Mouse (Mus musculus) midbrain, embryonic 16.5 days (tissue): ENCODE data around the gene Rrp15. TPM values are rescaled to one million over a fixed set of nuclear protein-coding genes. Genes with fewer than 3 reads are reported as not detected.

Experiments used
- ATAC-seq: fragments of 200-750 bp; cut with Nextera tagmentation; 2 replicates; pipeline ENCODE4 v1.8.0; 2017; ENCODE audit warnings: moderate TSS enrichment
- H3K27ac ChIP-seq: fragments of 300-500 bp; sonication (generic); 2 replicates; pipeline ENCODE4 v1.5.1; 2014; ENCODE audit warnings: mild to moderate bottlenecking, low read length, mixed read lengths
- H3K27me3 ChIP-seq: fragments of 300-500 bp; sonication (generic); 2 replicates; pipeline ENCODE4 v1.6.1; 2014; ENCODE audit warnings: low read depth, low read length, mixed read lengths; ENCODE audit not compliant: control insufficient read depth, insufficient read depth
- H3K36me3 ChIP-seq: fragments of 300-500 bp; sonication (generic); 2 replicates; pipeline ENCODE4 v1.6.1; 2014; ENCODE audit warnings: mild to moderate bottlenecking, low read length, moderate library complexity, mixed read lengths; ENCODE audit not compliant: control insufficient read depth, insufficient read depth
- H3K4me1 ChIP-seq: fragments of 300-500 bp; sonication (generic); 2 replicates; pipeline ENCODE4 v1.6.1; 2014; ENCODE audit warnings: mild to moderate bottlenecking, low read length, mixed read lengths; ENCODE audit not compliant: control insufficient read depth, insufficient read depth
- H3K4me2 ChIP-seq: fragments of 300-500 bp; sonication (generic); 2 replicates; pipeline ENCODE4 v1.6.1; 2014; ENCODE audit warnings: mild to moderate bottlenecking, low read length, mixed read lengths
- H3K4me3 ChIP-seq: fragments of 300-500 bp; sonication (generic); 2 replicates; pipeline ENCODE4 v1.5.1; 2014; ENCODE audit warnings: low read depth, mild to moderate bottlenecking, low read length, moderate library complexity, mixed read lengths
- H3K9ac ChIP-seq: fragments of 300-500 bp; sonication (generic); 2 replicates; pipeline ENCODE4 v1.6.1; 2014; ENCODE audit warnings: low read depth, low read length, mixed read lengths
- H3K9me3 ChIP-seq: fragments of 300-500 bp; sonication (generic); replicated peaks from 2 replicates; pipeline ENCODE4 v1.6.1; 2014; ENCODE audit warnings: mild to moderate bottlenecking, low read length, mixed read lengths; ENCODE audit not compliant: control insufficient read depth, poor library complexity, severe bottlenecking
- WGBS: fragments of 180-500 bp; shearing (Covaris S2); extraction: QIAGEN DNeasy Blood & Tissue Kit; methylation state at CpG from one replicate; pipeline ENCODE4 v1.1.7; 2014; 5-methylcytosine and 5-hydroxymethylcytosine counted together
- polyA plus RNA-seq: library from polyadenylated mRNA; unstranded; fragments of >200 nt; fragmentation: Nextera tagmentation; extraction: Ambion mirVana; gene quantifications from 2 replicates; pipeline ENCODE4 v1.2.1, GENCODE M21; 2015

The Rrp15 gene
- polyA plus RNA-seq, 1 experiment from 2014 or later: 28.2 TPM

- ATAC-seq: no peak
- no peaks in the 10 kb centered on the region for H3K36me3 ChIP-seq
- no peaks in the 10 kb centered on the region for H3K27me3 ChIP-seq
- 88% methylated on average over 4 of the region's 4 CpGs for WGBS
- H3K4me1 ChIP-seq: no peaks in the 10 kb centered on the region
- H3K9me3 ChIP-seq: no peaks in the 10 kb centered on the region
- no peak overlapping the region for H3K4me2 ChIP-seq
- H3K27ac ChIP-seq: no peak overlapping the region
- no peak overlapping the region for H3K9ac ChIP-seq
- H3K4me3 ChIP-seq: no peak overlapping the region
These were observed 56.8 kb downstream of the Rrp15 start for GRCm38 (mm10) chr1:186692370-186692769.

- 80% methylated on average over 9 of the region's 9 CpGs for WGBS
- no peak overlapping the region for H3K4me2 ChIP-seq
- no peak overlapping the region for H3K9ac ChIP-seq
- no peaks in the 10 kb centered on the region for H3K36me3 ChIP-seq
- no peaks in the 10 kb centered on the region for H3K9me3 ChIP-seq
- H3K4me1 ChIP-seq: no peaks in the 10 kb centered on the region
- no peak for ATAC-seq
- H3K4me3 ChIP-seq: no peak overlapping the region
- no peak overlapping the region for H3K27ac ChIP-seq
- H3K27me3 ChIP-seq: no peaks in the 10 kb centered on the region
These were observed 57.5 kb downstream of the Rrp15 start for GRCm38 (mm10) chr1:186691708-186692107.

- WGBS: 91% methylated on average over 3 of the region's 3 CpGs
- H3K4me3 ChIP-seq: no peak overlapping the region
- no peak overlapping the region for H3K9ac ChIP-seq
- no peak for ATAC-seq
- no peak overlapping the region for H3K4me2 ChIP-seq
- no peak overlapping the region for H3K27ac ChIP-seq
- no peaks in the 10 kb centered on the region for H3K4me1 ChIP-seq
- no peaks in the 10 kb centered on the region for H3K9me3 ChIP-seq
- H3K27me3 ChIP-seq: no peaks in the 10 kb centered on the region
- no peaks in the 10 kb centered on the region for H3K36me3 ChIP-seq
These were observed 65.1 kb downstream of the Rrp15 start for GRCm38 (mm10) chr1:186684041-186684440.

GRCm38 (mm10) chr1:186682606-186683005, 66.6 kb downstream of the Rrp15 start:
- Histone ChIP-seq H3K36me3 (no peaks in the 10 kb centered on the region), H3K4me1 (no peaks in the 10 kb centered on the region), H3K9ac (no peak overlapping the region), H3K27ac (no peak overlapping the region), H3K9me3 (no peaks in the 10 kb centered on the region), H3K4me2 (no peak overlapping the region), H3K4me3 (no peak overlapping the region), H3K27me3 (no peaks in the 10 kb centered on the region)
- no peak for ATAC-seq
- 40% methylated on average over 7 of the region's 7 CpGs for WGBS

DNA sequence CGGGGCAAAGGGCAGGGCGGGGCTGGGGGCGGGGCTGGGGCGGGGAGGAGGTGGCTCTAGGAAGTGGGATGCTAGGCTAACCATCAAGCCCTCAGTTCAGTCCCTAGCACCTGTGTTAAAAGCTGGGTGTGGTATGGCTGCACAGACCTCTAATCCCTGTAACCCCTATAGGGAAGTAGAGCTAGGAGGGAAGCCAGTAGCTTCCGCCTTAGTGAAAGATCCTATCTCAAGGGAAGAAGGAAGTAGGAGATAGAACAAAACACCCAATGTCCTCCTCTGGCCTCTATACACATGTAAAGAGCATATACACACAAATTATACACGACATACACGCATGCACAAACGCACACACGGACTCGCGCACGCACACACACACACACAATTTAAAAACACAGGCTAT, 71.5 kb downstream of the Rrp15 start:
- Histone ChIP-seq H3K27me3 (no peaks in the 10 kb centered on the region), H3K4me1 (peaks cover 4% of the 10 kb centered on the region; the same call in 1 of the 2 replicates), H3K4me2 (no peak overlapping the region), H3K27ac (no peak overlapping the region), H3K36me3 (no peaks in the 10 kb centered on the region), H3K9ac (no peak overlapping the region), H3K9me3 (no peaks in the 10 kb centered on the region), H3K4me3 (no peak overlapping the region)
- WGBS: 87% methylated on average over 12 of the region's 12 CpGs
- no peak for ATAC-seq

GRCm38 (mm10) chr1:186676199-186676598, 73.0 kb downstream of the Rrp15 start:
- no peak for ATAC-seq
- WGBS: 60% methylated on average over 5 of the region's 5 CpGs
- no peaks in the 10 kb centered on the region for H3K27me3 ChIP-seq
- no peak overlapping the region for H3K4me2 ChIP-seq
- no peak overlapping the region for H3K9ac ChIP-seq
- no peak overlapping the region for H3K27ac ChIP-seq
- no peaks in the 10 kb centered on the region for H3K36me3 ChIP-seq
- H3K9me3 ChIP-seq: no peaks in the 10 kb centered on the region
- H3K4me1 ChIP-seq: peaks cover 4% of the 10 kb centered on the region; the same call in 1 of the 2 replicates
- no peak overlapping the region for H3K4me3 ChIP-seq

DNA sequence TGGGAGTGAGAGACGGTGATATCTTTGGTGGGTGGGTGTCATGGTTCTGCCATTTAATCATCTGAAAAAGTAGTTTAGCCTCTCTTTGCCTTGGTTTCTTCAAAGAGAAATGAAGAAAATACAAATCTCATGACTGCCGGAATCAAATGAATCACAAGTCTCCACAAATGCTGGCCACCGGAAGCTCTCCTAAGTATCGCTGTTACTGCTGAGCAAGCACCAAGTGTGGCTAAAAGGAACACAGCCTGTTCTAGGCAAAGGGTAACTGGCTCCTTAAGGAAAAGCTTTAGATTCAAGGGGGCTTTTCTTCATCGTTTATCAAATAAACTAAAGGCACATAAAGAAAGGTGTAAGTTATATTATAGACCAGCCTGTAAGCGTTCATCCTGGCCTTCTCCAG, 73.9 kb downstream of the Rrp15 start:
- Histone ChIP-seq H3K27ac (no peak overlapping the region), H3K9ac (no peak overlapping the region), H3K4me3 (no peak overlapping the region), H3K4me1 (peaks cover 4% of the 10 kb centered on the region; the same call in 1 of the 2 replicates), H3K4me2 (no peak overlapping the region), H3K27me3 (no peaks in the 10 kb centered on the region), H3K9me3 (no peaks in the 10 kb centered on the region), H3K36me3 (no peaks in the 10 kb centered on the region)
- ATAC-seq: no peak
- 85% methylated on average over 6 of the region's 6 CpGs for WGBS

DNA sequence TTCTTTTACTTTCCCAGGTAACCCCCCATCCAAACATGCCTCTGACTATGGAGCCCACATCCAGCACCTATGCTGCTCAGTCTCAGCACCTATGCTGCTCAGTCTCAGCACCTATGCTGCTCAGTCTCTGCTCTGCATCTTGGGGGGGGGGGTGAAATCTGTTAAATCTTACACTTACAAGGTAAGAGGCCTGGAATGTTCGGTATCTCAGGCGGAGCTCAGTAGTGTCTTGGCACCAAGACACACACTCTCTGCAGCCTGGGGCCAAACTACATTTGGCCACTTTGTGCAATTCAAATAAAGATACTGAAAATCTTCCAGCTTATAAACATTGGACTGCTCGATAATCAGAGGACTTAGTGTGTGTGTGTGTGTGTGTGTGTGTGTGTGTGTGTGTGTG, 74.5 kb downstream of the Rrp15 start:
- Histone ChIP-seq H3K27ac (no peak overlapping the region), H3K4me1 (peaks cover 4% of the 10 kb centered on the region; the same call in 1 of the 2 replicates), H3K4me2 (no peak overlapping the region), H3K9me3 (no peaks in the 10 kb centered on the region), H3K36me3 (no peaks in the 10 kb centered on the region), H3K27me3 (no peaks in the 10 kb centered on the region), H3K9ac (no peak overlapping the region), H3K4me3 (no peak overlapping the region)
- WGBS: 87% methylated on average over 3 of the region's 3 CpGs
- ATAC-seq: no peak

DNA sequence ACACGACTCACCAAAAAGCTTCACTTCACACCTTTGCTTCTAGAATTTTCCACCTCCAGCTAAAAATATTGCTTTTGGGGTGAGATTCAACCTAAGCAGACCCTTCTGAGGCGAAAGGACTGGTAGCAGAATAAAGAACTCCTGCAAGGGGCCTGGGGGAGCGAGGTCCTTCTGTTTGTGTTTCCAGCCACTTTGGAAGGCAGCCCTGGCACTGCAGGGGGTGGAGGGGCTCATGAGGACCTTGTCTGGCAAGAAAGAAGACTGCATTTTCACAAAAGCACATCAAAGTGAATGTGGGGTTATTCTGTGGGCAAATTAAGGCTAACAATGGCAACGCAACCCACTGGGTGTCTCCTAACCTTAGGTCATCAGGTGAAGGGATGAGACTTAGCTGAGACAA, 76.0 kb downstream of the Rrp15 start:
- WGBS: 60% methylated on average over 4 of the region's 4 CpGs
- H3K9me3 ChIP-seq: no peaks in the 10 kb centered on the region
- H3K36me3 ChIP-seq: no peaks in the 10 kb centered on the region
- H3K4me1 ChIP-seq: peaks cover 4% of the 10 kb centered on the region; the same call in 1 of the 2 replicates
- ATAC-seq: no peak
- H3K27me3 ChIP-seq: no peaks in the 10 kb centered on the region
- no peak overlapping the region for H3K4me2 ChIP-seq
- no peak overlapping the region for H3K27ac ChIP-seq
- no peak overlapping the region for H3K9ac ChIP-seq
- H3K4me3 ChIP-seq: no peak overlapping the region
